Mouse (Mus musculus) kidney, embryonic 16.5 days (tissue): ENCODE results near the gene Lamc2. TPM values are rescaled to one million over a fixed set of nuclear protein-coding genes. Genes with fewer than 3 reads are reported as not detected.
A peak's percentile ranks its signal among the peaks of the same experiment; 100 is the strongest.

Experiments
- ATAC-seq: fragments of 200-750 bp; cut with Nextera tagmentation; 2 replicates; pipeline ENCODE4 v1.8.0; 2017; ENCODE audit warnings: moderate TSS enrichment; ENCODE audit not compliant: low FRiP score, low TSS enrichment
- H3K27ac ChIP-seq: fragments of 300-500 bp; sonication (generic); 2 replicates; pipeline ENCODE4 v1.5.1; 2014; ENCODE audit warnings: low read length
- H3K27me3 ChIP-seq: fragments of 300-500 bp; sonication (generic); 2 replicates; pipeline ENCODE4 v1.6.1; 2014; ENCODE audit warnings: low read length, control low read depth, mixed read lengths; ENCODE audit not compliant: insufficient read depth
- H3K36me3 ChIP-seq: fragments of 300-500 bp; sonication (generic); 2 replicates; pipeline ENCODE4 v1.6.1; 2014; ENCODE audit warnings: low read length, control low read depth, mixed read lengths; ENCODE audit not compliant: insufficient read depth
- H3K4me1 ChIP-seq: fragments of 300-500 bp; sonication (generic); 2 replicates; pipeline ENCODE4 v1.6.1; 2014; ENCODE audit warnings: low read length, control low read depth, mixed read lengths; ENCODE audit not compliant: insufficient read depth
- H3K4me2 ChIP-seq: fragments of 300-500 bp; sonication (generic); replicated peaks from 2 replicates; pipeline ENCODE4 v1.6.1; 2014; ENCODE audit warnings: low read depth, low read length
- H3K4me3 ChIP-seq: fragments of 300-500 bp; sonication (generic); 2 replicates; pipeline ENCODE4 v1.5.1; 2014; ENCODE audit warnings: mild to moderate bottlenecking, low read length
- H3K9ac ChIP-seq: fragments of 300-500 bp; sonication (generic); replicated peaks from 2 replicates; pipeline ENCODE4 v1.6.1; 2014; ENCODE audit warnings: low read length
- H3K9me3 ChIP-seq: fragments of 300-500 bp; sonication (generic); 2 replicates; pipeline ENCODE4 v1.6.1; 2016; ENCODE audit warnings: low read length, control low read depth
- WGBS: fragments of 180-500 bp; shearing (Covaris S2); extraction: QIAGEN DNeasy Blood & Tissue Kit; methylation state at CpG from one replicate; pipeline ENCODE4 v1.1.7; 2014; 5-methylcytosine and 5-hydroxymethylcytosine counted together
- polyA plus RNA-seq: library from polyadenylated mRNA; unstranded; fragments of >200 nt; fragmentation: Nextera tagmentation; extraction: Ambion mirVana; gene quantifications from 2 replicates; pipeline ENCODE4 v1.2.1, GENCODE M21; 2015

The Lamc2 gene
- polyA plus RNA-seq, 1 experiment from 2014 or later, result 57.4 TPM

DNA sequence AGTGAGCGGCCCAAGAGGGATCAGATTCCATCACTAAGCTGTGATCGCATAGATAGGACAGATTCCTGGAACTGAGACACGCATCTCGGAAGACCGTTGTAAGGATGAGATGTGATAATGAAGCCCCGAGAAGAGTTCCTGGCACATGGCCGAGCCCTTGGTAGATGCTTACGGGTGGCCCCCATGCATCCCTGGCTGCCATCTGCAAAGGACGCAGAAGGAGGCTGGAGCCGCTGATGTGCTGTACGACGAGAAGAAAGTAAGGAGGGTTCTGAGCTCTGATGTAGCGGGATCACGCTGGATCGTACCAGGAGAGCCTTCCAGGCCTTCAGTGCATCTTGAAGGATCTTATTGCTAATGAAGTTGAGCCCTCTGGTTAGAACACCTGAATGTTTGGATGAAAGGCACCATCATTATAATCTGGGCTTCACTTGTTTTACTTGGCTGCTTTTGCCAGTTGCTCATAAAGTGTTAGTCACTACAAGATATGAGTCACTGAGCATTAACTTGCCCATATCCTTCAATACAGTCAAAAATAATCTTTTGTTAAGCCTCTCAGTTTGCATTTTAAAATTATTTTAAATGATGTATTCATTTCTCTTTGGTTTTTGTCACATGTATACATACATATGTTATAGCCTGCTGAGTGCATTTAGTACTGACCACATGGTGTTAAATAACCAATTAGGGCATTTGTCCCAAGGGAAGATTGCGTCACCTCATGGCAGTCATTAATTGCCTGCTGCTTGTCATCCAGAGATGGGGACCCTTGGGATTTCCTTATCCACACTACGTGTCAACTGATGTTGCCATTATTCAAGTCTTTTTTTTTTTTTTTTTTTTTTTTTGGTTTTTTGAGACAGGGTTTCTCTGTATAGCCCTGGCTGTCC, 83.7 kb downstream of the Lamc2 start:
- Histone ChIP-seq H3K36me3 (no peaks in the 10 kb centered on the region), H3K27me3 (no peaks in the 10 kb centered on the region), H3K9me3 (no peaks in the 10 kb centered on the region), H3K4me2 (no peak overlapping the region), H3K4me3 (no peak overlapping the region), H3K4me1 (peaks cover 20% of the 10 kb centered on the region), H3K27ac (no peak overlapping the region), H3K9ac (no peak overlapping the region)
- no peak for ATAC-seq
- 93% methylated on average over 17 of the region's 17 CpGs for WGBS

DNA sequence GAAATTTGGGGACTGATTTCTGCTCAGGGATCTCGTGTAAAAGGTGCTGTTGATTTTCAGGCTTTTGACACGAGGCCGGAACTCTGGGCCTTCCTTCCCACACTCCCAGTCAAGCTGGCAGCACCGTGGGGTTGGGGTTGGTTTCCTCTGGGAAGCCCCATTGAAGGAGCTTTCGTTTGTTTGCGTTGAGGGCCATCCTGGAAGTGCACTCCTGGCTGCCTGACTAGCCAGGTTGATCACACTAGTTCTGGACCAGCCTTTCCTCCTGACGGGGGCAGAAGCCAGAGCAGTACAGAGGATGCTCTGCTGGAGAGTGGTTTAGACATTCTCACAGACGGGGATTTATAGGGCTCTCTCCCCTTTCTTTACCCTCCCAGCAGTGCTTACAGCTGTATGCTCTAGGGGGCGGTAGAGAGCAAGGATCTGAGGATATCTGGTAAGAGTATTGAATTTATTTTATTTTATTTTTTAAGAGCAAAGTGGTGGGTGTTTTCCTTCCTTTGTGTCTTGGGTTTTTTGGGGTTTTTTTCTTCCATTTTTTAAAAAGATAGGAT, 84.8 kb downstream of the Lamc2 start:
- no peak for ATAC-seq

DNA sequence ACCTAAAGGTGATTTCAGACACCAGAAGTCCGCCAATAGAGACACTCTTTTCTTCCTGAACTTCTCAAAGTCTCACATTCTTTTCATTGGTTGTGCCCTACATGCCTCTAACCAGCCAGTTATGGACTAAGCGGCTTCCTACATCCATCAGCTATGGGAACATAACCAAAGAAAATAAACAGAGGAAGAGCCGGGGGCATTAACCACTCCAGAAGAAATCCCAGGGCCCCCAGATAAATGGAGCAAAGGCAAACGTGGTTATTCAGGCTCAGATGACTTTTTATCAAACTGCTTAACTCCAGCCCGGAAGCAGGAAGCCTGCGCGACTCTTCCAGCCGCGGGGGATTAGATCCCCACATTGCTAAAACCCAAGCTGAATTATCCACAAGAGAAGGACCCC, 85.3 kb downstream of the Lamc2 start:
- ATAC-seq, result peak; percentile 28; the same call in 1 of the 2 replicates
- Histone ChIP-seq H3K4me3 (no peak overlapping the region), H3K27ac (peak overlapping the region; percentile 80), H3K4me1 (peaks cover 20% of the 10 kb centered on the region), H3K9ac (no peak overlapping the region; the same call in none of the 2 replicates), H3K27me3 (no peaks in the 10 kb centered on the region), H3K4me2 (no peak overlapping the region), H3K36me3 (no peaks in the 10 kb centered on the region), H3K9me3 (no peaks in the 10 kb centered on the region)
- WGBS, result 33% methylated on average over 9 of the region's 9 CpGs

More for the DNA sequence above, 84.8 kb downstream of the Lamc2 start:
- no peak overlapping the region for H3K4me3 ChIP-seq
- H3K9ac ChIP-seq, result no peak overlapping the region; the same call in none of the 2 replicates
- H3K27me3 ChIP-seq, result no peaks in the 10 kb centered on the region
- WGBS, result 29% methylated on average over 9 of the region's 9 CpGs
- no peak overlapping the region for H3K4me2 ChIP-seq
- no peaks in the 10 kb centered on the region for H3K9me3 ChIP-seq
- peaks cover 20% of the 10 kb centered on the region for H3K4me1 ChIP-seq
- H3K27ac ChIP-seq, result peak overlapping the region; percentile 80
- no peaks in the 10 kb centered on the region for H3K36me3 ChIP-seq

DNA sequence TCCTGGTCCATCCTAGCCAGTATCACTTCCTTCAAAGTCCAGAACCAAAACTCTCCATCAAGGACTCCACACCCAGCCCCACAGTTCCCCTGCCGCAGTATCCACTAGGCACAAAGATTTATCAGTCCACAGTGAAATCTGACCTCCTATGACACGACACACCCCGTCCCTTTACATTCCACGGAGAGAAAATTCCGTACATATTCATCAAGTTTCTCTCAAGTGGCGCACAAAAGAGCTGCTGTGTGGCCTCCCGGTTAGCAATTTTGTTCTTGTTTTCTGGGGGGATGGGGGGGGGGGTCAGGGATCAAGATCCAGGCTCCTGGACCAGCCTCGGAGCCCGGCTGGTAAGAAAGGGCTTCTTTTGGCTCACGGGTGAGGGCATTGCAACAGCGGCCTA, 87.7 kb downstream of the Lamc2 start:
- Histone ChIP-seq H3K4me3 (no peak overlapping the region), H3K36me3 (no peaks in the 10 kb centered on the region), H3K9ac (no peak overlapping the region), H3K9me3 (no peaks in the 10 kb centered on the region), H3K4me2 (no peak overlapping the region), H3K4me1 (peaks cover 17% of the 10 kb centered on the region), H3K27ac (no peak overlapping the region), H3K27me3 (no peaks in the 10 kb centered on the region)
- no peak for ATAC-seq
- WGBS, result 51% methylated on average over 11 of the region's 11 CpGs

DNA sequence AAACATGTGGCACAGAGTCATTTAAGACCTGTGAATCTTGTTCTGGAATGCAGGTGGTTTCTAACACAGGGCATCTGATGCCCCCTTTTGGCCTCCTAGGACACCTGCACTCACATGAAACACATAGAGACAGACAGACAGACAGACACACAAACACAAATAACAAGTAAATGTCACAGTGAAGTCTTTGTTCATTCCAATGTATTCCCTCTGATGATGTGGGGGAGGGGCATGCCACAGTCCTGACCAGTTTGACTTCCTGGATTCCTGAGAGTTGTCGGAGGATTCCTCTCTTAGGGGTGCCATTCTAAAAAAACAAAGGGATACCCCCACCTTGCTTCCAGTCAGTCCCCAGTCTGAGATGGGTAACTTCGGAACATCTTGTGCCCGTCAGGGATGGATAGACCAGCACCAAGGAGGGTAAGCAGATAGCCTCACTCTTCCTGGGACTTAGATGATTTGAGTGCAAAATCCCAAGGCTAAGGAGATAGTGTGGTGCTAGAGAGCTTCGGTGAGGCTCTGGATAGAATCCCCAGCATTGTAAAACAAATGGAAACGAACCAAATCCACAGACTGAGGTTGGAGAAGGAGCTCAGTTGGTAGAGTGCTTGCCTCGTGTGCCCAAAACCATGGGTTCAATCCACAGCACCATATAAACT, 89.1 kb downstream of the Lamc2 start:
- H3K27ac ChIP-seq, result peak overlapping the region; percentile 48
- WGBS, result 90% methylated on average over 6 of the region's 6 CpGs
- H3K4me1 ChIP-seq, result peaks cover 20% of the 10 kb centered on the region

DNA sequence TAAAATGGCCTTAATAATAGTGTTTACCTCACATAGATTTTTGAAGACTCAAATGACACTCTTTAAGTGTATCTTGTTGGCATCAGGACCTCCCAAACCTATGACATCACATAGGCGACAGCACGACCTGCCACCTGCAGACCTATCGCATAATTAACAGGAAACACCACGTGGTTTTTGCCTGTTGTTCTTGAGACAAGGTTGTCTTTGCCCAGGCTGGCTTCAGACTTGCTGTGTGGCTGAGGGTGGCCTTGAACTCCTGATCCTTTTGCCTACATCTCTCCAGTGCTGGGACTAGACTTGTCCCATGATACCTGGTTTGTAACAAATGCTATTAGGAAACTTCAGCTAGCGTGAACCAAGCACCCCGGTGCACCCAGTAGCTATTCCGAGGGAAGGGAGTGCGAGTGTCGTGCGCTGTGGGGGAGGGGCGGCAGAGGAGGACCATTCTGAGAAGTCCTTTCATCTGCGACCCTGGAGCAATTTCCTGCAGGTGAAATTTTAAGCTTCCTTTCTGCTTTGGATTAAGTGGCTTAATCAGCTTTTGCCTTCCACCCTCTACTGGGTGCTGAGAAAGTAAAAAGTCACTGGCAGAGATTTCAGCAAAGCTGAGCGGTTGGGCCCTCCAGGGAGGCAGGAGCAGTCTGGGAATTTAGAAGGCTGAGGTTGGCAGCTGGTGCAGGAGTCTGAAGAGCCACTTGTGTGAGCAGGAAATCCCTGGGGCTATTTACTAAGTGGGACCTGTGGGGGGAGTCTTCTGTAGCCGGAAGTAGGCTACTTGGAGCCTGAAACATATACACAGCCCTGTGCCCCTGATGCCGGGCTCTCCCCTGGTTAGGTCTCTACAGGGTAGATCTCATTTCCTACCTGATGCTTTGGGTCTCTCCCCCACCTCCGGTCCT, 90.2 kb downstream of the Lamc2 start:
- 16% methylated on average over 16 of the region's 16 CpGs for WGBS
- Histone ChIP-seq H3K27ac (peak overlapping the region; percentile 45), H3K36me3 (no peaks in the 10 kb centered on the region), H3K4me1 (peaks cover 22% of the 10 kb centered on the region), H3K4me2 (no peak overlapping the region), H3K4me3 (no peak overlapping the region), H3K27me3 (no peaks in the 10 kb centered on the region), H3K9ac (no peak overlapping the region), H3K9me3 (no peaks in the 10 kb centered on the region)
- ATAC-seq, result peak; percentile 50; the same call in 1 of the 2 replicates

More for the DNA sequence above, 89.1 kb downstream of the Lamc2 start:
- no peaks in the 10 kb centered on the region for H3K9me3 ChIP-seq
- no peak overlapping the region for H3K4me2 ChIP-seq
- no peaks in the 10 kb centered on the region for H3K27me3 ChIP-seq
- H3K4me3 ChIP-seq, result no peak overlapping the region
- H3K9ac ChIP-seq, result no peak overlapping the region
- ATAC-seq, result no peak
- no peaks in the 10 kb centered on the region for H3K36me3 ChIP-seq

DNA sequence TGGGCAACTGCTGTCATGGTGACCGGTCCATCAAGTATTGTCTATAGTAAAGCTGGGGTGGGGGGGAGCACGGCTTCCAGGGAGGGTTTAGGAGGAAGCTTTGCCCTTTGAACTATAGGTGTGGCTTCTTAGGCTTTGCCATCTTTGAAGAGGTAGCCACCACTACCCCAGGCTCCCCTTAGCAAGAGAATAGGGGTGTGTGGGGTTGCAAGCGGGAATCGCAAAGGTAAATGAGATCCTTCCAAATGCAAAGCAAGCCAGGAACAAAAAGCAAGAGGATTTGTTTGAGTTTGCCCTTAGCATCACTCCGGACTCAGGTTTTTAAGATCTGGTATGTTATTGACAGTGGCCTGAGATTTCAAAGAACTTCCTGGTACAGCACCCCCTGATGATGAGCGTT, 90.9 kb downstream of the Lamc2 start:
- 67% methylated on average over 6 of the region's 6 CpGs for WGBS
- H3K27ac ChIP-seq, result 0 out of 2 replicates have a peak overlapping the region, but pooled peaks have one; percentile 16
- H3K4me1 ChIP-seq, result peaks cover 15% of the 10 kb centered on the region
- no peaks in the 10 kb centered on the region for H3K9me3 ChIP-seq
- no peaks in the 10 kb centered on the region for H3K27me3 ChIP-seq
- no peaks in the 10 kb centered on the region for H3K36me3 ChIP-seq
- no peak overlapping the region for H3K4me2 ChIP-seq
- no peak overlapping the region for H3K9ac ChIP-seq
- no peak for ATAC-seq
- no peak overlapping the region for H3K4me3 ChIP-seq

DNA sequence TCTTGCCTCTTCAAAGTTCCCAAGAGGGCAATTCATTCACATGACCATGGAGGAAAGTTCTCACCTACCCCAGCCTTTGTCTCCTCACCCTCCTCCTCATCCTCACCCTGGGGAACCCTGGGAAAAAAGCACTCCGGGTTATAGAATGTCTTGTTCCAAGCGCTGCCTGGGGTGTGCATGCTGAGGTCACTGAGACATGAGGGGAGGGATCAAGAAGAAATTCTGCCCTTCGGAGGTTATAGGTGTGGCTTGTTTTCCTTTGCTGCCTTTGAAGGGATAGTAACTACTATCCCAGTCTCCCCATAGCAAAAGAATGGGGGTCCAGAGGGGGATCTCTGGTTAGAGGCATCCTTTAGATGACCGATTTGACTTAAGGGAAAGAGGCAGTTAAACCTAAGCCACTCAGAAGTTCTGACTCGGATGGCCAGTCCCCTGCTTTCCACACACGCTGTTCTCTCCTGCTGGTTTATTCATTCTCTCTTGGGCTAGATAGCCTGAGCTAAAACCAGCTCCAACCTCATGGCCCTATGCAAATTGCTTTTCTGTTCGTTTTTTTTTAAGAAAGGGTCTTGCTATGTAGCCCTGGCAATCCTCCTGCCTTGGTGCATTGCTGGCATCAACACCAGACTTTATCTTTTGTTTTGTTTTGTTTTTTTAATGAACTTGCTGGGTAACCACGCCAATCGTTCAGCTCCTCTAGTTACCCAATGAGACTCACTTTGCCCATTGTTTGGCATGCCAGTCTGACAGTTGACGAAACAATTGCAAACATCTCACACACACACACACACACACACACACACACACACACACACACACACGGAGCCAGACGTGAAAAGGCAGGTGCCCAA, 91.8 kb downstream of the Lamc2 start:
- 44% methylated on average over 12 of the region's 12 CpGs for WGBS

More for the DNA sequence above, 91.8 kb downstream of the Lamc2 start:
- H3K4me1 ChIP-seq, result peaks cover 14% of the 10 kb centered on the region; the same call in 1 of the 2 replicates
- no peak overlapping the region for H3K4me3 ChIP-seq
- H3K9ac ChIP-seq, result no peak overlapping the region
- H3K36me3 ChIP-seq, result no peaks in the 10 kb centered on the region
- no peak overlapping the region for H3K27ac ChIP-seq
- no peaks in the 10 kb centered on the region for H3K9me3 ChIP-seq
- H3K4me2 ChIP-seq, result no peak overlapping the region
- ATAC-seq, result no peak
- no peaks in the 10 kb centered on the region for H3K27me3 ChIP-seq
